Mouse (Mus musculus): ENCODE data around the gene Apoh.

The Apoh gene

DNA sequence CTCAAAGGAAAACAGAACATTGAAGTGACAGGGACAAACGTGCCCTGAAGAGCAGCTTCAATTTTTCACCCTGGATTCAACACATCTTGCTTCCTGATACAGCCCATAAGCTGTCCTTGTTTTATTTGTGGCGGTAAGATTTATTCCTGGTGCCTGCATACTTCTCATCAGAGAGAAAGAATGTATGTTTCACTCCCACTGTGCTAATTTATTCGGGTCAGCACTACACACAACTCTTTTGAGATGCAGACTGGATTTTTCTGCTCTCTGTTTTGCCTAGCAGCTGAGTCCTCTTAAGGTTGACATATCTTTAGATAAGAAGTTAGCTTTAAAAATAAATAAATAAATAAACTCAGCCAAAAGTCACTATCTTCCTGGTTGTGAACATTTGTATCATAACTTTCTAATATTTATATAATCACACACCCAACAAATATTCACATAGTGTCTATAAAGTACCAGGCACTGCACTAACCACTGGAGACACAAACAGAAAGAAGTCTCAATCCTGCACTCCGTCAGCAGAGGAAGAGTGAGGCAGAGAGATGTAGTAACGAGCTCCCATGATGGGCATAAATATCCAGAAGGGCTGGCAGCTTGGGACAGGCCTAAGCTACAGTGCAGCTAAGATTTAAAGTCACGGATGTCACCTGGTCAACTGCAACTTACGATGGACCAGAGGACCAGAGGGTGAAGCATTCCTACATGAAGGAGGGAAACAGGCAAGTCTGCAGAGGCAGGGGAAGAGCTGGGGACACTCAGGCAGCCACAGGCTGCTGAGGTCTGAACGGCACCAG lies 9.4 kb upstream of the Apoh start:
- DNase-seq (ENCODE audit: low read depth), result no peak

GRCm38 (mm10) chr11:108334658-108335057 lies 8.5 kb upstream of the Apoh start:
- no peak for DNase-seq (ENCODE audit: low read depth)

DNA sequence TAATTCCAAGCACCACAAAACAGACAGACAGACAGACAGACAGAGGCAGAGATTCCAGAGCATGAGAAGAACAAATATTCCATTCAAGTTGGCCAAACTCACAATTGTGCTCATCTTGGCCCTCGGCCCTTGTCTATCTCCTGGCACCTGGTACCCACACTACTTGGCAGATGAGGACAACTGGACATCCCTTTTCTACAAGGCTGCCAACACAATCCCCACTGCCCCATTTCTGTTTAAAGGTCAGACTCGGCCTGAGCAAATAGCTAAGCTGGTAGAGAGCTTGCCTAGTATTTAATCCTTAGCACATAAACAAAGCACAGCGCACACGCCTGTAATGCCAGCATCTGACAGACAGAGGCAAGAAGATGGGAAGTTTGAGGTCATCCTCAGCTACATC lies 7.6 kb upstream of the Apoh start:
- DNase-seq (ENCODE audit: low read depth), result no peak

GRCm38 (mm10) chr11:108336445-108336844 lies 6.7 kb upstream of the Apoh start:
- DNase-seq (ENCODE audit: low read depth), result no peak

DNA sequence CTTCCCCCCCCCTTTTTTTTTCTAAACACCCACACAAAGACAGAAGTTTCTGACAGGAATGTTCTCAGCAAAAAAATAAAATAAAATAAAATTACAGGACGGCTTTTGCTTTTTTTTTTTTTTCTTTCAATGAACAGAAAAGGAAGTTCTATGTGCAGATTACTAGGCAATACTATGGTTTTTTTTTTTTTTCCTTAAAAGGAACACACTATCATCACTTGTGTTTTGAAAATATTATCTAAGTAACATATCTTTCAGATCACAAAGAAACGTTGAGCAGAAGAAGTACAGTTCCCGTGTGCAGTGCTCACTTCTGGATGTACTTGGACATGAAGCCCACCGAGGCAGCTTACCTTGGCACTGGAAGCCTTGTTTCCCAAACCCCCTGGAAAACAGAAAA lies 2.9 kb upstream of the Apoh start:
- peak; percentile 21 for DNase-seq (ENCODE audit: low read depth)

DNA sequence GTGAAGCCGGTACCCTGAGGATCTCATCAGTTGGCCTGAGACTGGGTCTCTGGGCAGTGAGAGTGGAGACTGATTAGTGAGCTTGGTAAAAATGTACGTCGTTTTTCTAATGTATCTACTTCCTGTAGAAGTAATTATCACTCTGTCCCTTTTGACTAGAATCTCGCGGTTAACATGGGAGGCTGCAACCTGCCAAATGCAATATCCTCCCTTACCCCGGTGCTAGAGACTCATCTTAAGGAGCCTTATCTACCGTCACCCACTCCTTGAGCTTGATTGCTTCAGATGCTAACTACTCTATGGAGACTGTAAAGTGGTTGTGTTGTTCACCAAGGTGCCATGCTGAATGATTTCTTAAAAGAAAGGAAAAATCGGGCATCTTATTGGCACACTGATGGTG lies 1.4 kb upstream of the Apoh start:
- peak; percentile 71 for DNase-seq (ENCODE audit: low read depth)

DNA sequence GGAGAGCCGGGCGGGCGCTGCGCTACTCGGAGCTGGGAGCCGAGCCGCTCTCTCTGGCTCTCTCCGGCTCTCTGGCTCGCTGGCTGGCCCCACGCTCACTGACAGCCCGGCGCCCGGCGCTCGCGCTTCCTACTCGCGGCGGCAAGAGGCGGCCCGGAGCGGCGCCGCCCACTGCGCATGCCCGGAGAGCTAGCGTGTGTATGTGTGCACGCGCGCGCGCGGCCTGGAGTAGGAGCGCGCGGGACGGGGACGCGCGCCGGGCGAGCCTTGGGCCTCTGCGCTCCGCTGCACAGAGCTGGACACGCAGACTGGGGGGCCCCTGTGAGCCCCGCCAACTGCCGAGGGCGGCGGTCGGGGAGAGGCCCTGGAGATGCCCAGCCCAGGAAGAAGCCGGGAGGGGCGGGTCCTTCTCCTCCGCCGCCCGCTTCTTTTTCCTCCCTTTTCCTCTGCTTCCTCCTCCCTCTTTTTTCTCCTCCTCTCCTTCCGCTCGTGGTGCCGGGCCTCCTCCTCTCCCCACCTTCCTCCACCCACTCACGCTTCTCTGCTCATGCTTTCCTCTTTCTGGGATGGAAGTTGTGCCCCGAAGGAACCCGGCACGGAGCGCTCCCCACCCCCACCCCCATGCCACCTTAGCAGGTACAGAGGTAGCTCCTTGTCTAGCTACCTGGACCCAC lies 772 bp downstream of the Apoh start, which contains the start of gene Prkca:
TSS of gene Prkca (minus strand) at position 140 of the 674 bp plus-strand sequence.
- peak; percentile 96 for DNase-seq (ENCODE audit: low read depth)

GRCm38 (mm10) chr11:108344759-108345158 lies 1.6 kb downstream of the Apoh start:
- no peak for DNase-seq (ENCODE audit: low read depth)

DNA sequence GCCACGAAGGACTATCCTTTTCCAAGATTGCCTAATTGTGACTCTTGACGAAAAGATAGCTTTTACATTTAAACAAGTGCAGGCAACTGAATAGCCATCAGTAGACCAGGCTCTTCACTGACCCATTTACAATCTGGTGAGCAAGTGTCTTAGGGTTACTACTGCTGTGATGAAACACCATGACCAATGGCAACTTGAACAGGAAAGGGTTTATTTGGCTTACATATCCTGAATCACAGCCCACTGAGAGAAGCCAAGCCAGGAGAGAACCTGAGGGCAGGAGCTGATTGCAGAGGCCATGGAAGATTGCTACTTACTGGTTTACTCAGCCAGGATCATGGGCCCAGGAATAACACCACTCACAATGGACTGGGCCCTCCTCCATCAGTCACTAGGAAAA lies 2.2 kb downstream of the Apoh start:
- DNase-seq (ENCODE audit: low read depth), result no peak

- DNase-seq (ENCODE audit: low read depth), result no peak
Observed at GRCm38 (mm10) chr11:108350799-108351198, 7.6 kb downstream of the Apoh start.

DNA sequence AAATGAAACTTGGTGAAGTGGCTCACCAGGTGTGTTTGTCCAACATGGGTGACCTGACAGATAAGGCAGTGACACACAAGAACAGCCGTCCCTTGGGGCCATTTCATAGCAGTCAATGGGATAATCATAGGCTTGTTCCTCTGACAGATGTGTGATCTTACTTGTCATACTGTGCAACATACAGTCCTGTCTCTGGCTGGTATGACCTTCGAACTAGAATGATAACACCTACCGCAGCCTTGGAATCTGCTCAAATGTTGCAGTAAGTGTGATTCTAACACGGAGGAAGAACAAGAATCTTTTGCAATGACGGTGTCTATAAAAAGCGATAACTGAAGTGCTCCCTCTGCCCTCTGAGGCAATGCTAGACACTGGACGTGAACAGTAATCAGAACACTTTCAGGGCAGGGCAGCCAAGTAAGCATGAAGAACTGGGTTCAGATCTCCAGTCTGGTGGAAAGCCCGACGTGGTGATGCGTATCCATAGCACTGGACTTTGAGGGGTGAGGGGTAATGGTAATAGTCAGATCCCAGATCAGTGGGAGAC lies 9.8 kb downstream of the Apoh start:
- DNase-seq (ENCODE audit: low read depth), result no peak

DNA sequence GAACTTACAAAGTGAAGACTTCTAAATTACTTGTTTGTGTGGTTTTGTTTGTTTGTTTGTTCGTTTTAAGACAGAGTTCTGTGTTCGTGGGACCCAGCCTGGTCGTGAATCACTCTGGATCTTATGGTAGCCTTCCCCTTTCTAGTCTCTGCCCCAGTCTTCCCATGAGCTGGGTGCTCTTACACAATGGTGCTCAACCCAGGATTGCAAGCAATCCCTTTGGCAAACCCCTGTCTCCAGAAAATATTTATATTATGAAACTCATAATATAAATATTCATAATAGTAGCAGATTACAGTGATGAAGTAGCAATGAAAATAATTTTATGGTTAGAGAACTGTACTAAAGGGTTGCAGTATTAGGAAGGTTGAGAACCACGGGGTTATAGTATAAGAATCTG lies 12.9 kb downstream of the Apoh start:
- DNase-seq (ENCODE audit: low read depth), result no peak

- no peak for DNase-seq (ENCODE audit: low read depth)
Observed at GRCm38 (mm10) chr11:108358911-108359310, 15.8 kb downstream of the Apoh start.

GRCm38 (mm10) chr11:108360983-108361382 lies 17.8 kb downstream of the Apoh start:
- no peak for DNase-seq (ENCODE audit: low read depth)

DNA sequence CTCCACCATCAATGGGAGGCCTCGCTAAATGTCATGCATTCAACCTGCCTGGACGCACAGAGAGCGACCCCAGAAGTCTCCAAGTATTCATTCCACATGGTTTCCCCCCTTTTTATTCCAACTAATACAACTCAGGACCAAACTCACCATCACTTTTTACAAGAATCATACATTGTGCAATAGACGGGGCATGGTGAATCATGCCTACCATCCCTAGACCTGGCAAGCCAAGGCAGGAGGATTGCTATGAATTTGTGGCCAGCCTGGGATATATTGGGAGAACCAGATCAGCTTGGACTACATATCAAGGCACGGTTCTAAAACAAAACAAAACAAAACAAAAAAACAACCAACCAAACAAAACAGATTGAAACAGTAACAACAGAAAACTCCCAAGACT lies 19.8 kb downstream of the Apoh start:
- no peak for DNase-seq (ENCODE audit: low read depth)

GRCm38 (mm10) chr11:108363991-108364390 lies 20.8 kb downstream of the Apoh start:
- DNase-seq (ENCODE audit: low read depth), result no peak

DNA sequence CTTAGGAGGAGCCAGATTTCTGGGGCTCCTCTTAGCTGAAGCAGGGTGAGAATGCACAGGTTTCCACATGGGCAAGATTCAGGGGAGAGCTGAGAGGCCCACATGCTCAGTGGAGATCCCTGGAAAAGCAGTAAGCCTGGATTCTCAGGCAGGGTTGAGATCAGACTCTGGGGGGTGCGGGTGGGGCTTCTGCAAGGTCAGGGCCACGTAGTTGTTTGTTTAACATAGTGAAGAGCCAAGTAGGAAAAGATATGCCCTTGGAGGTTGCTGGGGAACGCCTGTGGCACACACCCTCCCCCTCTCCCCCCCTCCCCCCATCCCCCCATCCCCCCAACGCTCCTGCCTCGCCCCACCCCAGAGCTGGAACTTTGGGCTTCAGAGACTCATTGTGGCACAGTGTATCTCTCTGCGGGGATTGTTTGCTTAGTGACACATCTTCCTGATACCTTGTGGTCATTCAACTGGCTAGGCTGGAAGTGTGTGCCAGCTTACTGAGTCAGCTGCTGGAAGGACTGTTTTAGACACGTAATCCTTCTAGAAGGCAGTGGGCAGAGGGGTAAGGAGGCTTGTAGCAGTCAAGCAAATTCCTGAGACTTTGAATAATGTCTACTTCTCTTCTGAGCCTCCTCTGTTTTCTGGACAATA lies 21.9 kb downstream of the Apoh start:
- DNase-seq (ENCODE audit: low read depth), result no peak

GRCm38 (mm10) chr11:108365600-108365999 lies 22.4 kb downstream of the Apoh start:
- DNase-seq (ENCODE audit: low read depth), result no peak

- no peak for DNase-seq (ENCODE audit: low read depth)
Observed at GRCm38 (mm10) chr11:108367046-108367445, 23.9 kb downstream of the Apoh start.

DNA sequence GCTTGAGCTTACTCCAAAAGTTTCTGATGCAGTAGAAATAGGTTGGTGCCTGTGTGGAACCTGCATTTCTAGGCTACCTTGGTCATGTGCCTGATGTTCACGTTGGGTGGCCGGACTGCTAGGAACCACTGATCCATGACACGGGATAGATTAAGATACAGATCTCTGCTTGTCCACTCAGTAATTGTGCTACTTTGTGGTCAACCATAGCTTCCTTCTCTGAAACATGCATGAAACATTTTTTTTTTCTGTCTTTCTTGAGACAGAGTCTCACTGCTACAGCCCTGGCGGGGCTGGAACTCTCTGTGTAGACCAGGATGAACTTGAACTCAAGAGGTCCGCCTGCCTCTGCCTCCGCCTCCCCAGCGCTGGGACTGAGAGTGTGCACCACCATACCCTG lies 33.7 kb downstream of the Apoh start:
- DNase-seq (ENCODE audit: low read depth), result no peak

- peak; percentile 88 for DNase-seq (ENCODE audit: low read depth)
Observed at GRCm38 (mm10) chr11:108377680-108378362, 34.7 kb downstream of the Apoh start.

DNA sequence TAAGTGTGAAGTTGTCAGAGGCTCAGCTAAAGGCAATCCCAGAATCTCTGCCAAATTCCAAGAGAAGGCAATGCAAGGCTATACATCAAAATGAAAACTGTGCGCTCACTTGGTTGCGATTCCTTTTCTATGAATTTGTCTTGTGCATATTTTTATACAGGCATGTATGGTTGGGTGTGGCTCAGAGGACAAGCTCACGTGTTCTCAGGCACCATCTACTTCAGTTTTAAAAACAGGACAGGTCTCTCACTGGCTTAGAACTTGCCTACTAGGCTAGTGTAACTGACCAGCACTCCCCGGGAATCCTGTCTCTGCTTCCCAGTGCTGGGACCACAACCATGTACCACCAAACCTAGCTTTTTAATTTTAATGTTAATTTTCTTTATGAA lies 35.2 kb downstream of the Apoh start:
- DNase-seq (ENCODE audit: low read depth), result no peak
